Mouse (Mus musculus): ENCODE results near the gene Isyna1.

DNA sequence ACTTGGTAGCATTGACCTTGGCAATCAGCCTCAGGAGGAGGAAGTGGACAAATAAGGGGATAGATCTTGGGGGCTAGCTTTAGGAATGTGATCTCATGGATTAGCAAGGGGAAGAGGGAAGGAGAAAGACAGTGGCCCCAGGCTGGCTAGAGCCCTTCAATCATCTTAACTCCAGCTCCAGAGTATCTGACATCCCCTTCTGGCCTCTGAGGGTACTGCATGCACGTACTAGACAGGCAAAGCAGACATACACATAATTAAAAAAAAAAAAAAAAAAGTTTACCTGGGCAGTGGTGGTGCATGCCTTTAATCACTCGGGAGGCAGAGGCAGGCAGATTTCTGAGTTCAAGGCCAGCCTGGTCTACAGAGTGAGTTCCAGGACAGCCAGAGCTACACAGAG, 49.9 kb downstream of the Isyna1 start:
- TF ChIP-seq POLR2A (IDR thresholded peaks at IDR 0.05; ENCODE audit: extremely low read depth, insufficient read depth, low read length) (no peak), CTCF (IDR thresholded peaks at IDR 0.05; ENCODE audit: extremely low read depth, insufficient read depth, low read length) (no peak)
